Mouse (Mus musculus) intestine, embryonic 14.5 days (tissue): ENCODE results near the gene Bax. TPM values are rescaled to one million over a fixed set of nuclear protein-coding genes. Genes with fewer than 3 reads are reported as not detected.
A peak's percentile ranks its signal among the peaks of the same experiment; 100 is the strongest.

Source experiments
- ATAC-seq: fragments of 200-750 bp; cut with Nextera tagmentation; replicated peaks from 2 replicates; pipeline ENCODE4 v1.8.0; 2017; ENCODE audit warnings: low read depth, moderate number of reproducible peaks, moderate TSS enrichment, moderate library complexity; ENCODE audit not compliant: low FRiP score, low TSS enrichment
- DNase-seq: peaks from one replicate; pipeline ENCODE4 v3.0.0-alpha.2; 2018; ENCODE audit warnings: low spot score
- H3K27ac ChIP-seq: fragments of 300-500 bp; sonication (generic); 2 replicates; pipeline ENCODE4 v1.5.1; 2014; ENCODE audit warnings: low read depth, mild to moderate bottlenecking, control low read depth
- H3K27me3 ChIP-seq: fragments of 300-500 bp; sonication (generic); replicated peaks from 2 replicates; pipeline ENCODE4 v1.6.1; 2014; ENCODE audit warnings: low read length, control low read depth; ENCODE audit not compliant: control insufficient read depth, insufficient read depth
- H3K36me3 ChIP-seq: fragments of 300-500 bp; sonication (generic); 2 replicates; pipeline ENCODE4 v1.6.1; 2014; ENCODE audit warnings: low read length, control low read depth; ENCODE audit not compliant: control insufficient read depth, insufficient read depth
- H3K4me1 ChIP-seq: fragments of 300-500 bp; sonication (generic); replicated peaks from 2 replicates; pipeline ENCODE4 v1.6.1; 2014; ENCODE audit warnings: low read length, control low read depth, mixed read lengths; ENCODE audit not compliant: control insufficient read depth, insufficient read depth
- H3K4me2 ChIP-seq: fragments of 300-500 bp; sonication (generic); 2 replicates; pipeline ENCODE4 v1.6.1; 2014; ENCODE audit warnings: low read length
- H3K4me3 ChIP-seq: fragments of 300-500 bp; sonication (generic); 2 replicates; pipeline ENCODE4 v1.5.1; 2014; ENCODE audit warnings: low read depth, low read length, control low read depth, mixed read lengths
- H3K9ac ChIP-seq: fragments of 300-500 bp; sonication (generic); 2 replicates; pipeline ENCODE4 v1.6.1; 2014; ENCODE audit warnings: mild to moderate bottlenecking, low read length
- H3K9me3 ChIP-seq: fragments of 300-500 bp; sonication (generic); 2 replicates; pipeline ENCODE4 v1.6.1; 2016; ENCODE audit warnings: low read length, control low read depth; ENCODE audit not compliant: control insufficient read depth
- WGBS: fragments of 180-500 bp; shearing (Covaris S2); extraction: QIAGEN DNeasy Blood & Tissue Kit; methylation state at CpG from one replicate; pipeline ENCODE4 v1.1.7; 2014; 5-methylcytosine and 5-hydroxymethylcytosine counted together
- polyA plus RNA-seq: library from polyadenylated mRNA; unstranded; fragments of >200 nt; fragmentation: Nextera tagmentation; extraction: Ambion mirVana; gene quantifications from 2 replicates; pipeline ENCODE4 v1.2.1, GENCODE M21; 2014

Bax gene
- polyA plus RNA-seq, 1 experiment from 2014 or later, result 139 TPM

DNA sequence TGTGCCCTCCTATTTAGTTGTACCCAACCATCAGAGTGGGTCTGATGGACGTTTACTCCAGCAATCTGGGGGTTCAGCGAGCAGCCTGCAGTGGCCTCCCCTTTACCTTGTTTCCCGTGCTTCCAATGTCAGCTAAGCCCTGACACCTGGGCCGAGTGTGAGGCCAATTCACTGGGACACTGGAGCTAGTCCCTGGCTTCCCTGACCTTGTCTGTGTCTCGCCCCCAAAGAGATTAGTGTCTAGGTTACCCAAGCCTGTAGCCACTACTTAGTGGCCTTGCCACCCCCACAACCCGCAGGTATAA lies 46.1 kb downstream of the Bax start, which contains the start of gene Lhb:
Lhb (plus strand) TSS at position 206 of the 305 bp plus-strand sequence.
- H3K4me3 ChIP-seq, result no peak within 1 kb of the TSS
- peaks cover 14% of the 10 kb centered on the region for H3K27me3 ChIP-seq
- no peak within 1 kb of the TSS for H3K9ac ChIP-seq
- H3K4me2 ChIP-seq, result peak within 1 kb of the TSS; percentile 16; the same call in 1 of the 2 replicates
- peaks cover 30% of the 10 kb centered on the region for H3K4me1 ChIP-seq
- no peak for DNase-seq
- no peak for ATAC-seq
- H3K27ac ChIP-seq, result no peak within 1 kb of the TSS
- no peaks in the 10 kb centered on the region for H3K9me3 ChIP-seq
- H3K36me3 ChIP-seq, result peaks cover 46% of the 10 kb centered on the region
- 53% methylated on average over 6 of the region's 6 CpGs for WGBS

DNA sequence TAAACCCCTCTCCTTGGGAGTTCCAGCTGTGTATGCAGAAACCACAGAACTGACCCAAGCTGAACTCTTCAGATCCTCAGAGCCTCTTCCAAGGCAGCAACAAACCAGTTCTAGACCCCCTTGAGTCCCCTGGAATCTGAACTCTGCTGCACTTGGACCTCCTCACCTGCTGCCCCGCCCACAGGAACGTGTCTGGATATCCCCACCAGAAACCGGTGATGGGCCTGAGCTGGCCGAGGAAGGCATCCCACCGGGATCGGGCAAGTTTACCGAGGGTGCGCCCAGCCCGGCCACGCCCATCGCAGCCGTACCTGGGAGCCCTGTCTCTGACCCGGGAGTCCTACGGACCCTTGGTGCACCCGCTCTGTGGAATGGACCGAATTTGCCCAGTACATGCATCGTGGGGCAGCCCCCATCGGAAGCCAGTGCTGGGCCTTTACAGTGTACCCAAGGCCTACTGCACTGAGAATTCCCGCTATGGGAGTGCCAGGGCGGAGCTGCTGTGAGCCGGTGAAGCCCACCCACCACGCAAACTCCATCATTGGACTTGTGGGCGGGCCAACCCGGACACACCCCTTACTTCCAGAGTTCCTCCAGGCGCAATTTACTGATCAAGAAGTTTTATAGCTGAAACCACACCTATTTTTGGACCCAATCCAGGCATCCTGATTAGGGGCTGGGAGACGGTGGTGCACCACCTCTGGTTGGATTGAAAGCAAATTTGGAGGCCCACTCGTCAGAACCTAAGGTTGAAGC lies 46.7 kb downstream of the Bax start:
- peaks cover 34% of the 10 kb centered on the region for H3K4me1 ChIP-seq
- no peaks in the 10 kb centered on the region for H3K9me3 ChIP-seq
- no peak overlapping the region for H3K9ac ChIP-seq
- peaks cover 40% of the 10 kb centered on the region for H3K36me3 ChIP-seq
- DNase-seq, result peak; percentile 64
- ATAC-seq, result 0 out of 2 replicates have a peak, but pooled peaks have one; percentile 14
- H3K27ac ChIP-seq, result no peak overlapping the region
- 11% methylated on average over 27 of the region's 27 CpGs for WGBS
- H3K4me2 ChIP-seq, result peak overlapping the region; percentile 16; the same call in 1 of the 2 replicates
- H3K27me3 ChIP-seq, result peaks cover 19% of the 10 kb centered on the region
- no peak overlapping the region for H3K4me3 ChIP-seq

DNA sequence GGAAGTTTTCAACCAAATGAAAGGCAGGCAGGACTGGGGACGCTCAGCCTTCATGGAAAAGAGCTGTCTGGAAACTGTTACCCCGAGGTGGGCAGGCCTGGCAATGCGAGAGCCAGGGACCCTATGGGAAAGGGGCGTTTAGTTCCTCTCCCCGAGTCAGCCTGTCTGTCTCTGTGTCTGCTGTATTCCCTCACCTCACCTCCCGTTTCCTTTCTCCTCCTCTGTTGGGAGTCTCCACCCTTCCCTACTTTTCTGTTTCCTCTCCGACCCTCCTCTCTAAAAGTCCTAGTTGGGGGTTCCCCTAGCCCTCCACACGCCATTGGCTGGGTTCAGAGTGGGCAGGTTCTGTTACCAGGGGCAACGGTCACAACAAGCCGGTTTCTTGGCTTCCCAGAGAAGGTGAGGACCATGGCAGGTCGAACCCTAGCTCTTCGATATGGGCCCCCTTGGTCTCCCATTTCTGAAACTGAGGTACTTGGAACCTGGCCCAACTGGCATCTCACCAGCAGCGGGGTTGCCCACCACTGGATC lies 48.7 kb downstream of the Bax start:
- no peak overlapping the region; the same call in 1 of the 2 replicates for H3K9ac ChIP-seq
- 9% methylated on average over 13 of the region's 13 CpGs for WGBS
- H3K27ac ChIP-seq, result peak overlapping the region; percentile 34
- ATAC-seq (peak; percentile 28; the same call in 1 of the 2 replicates), DNase-seq (peak; percentile 63)
- peaks cover 34% of the 10 kb centered on the region for H3K27me3 ChIP-seq
- no peak overlapping the region for H3K4me3 ChIP-seq
- peak overlapping the region; percentile 40 for H3K4me2 ChIP-seq
- peaks cover 41% of the 10 kb centered on the region for H3K4me1 ChIP-seq
- peaks cover 20% of the 10 kb centered on the region for H3K36me3 ChIP-seq
- no peaks in the 10 kb centered on the region for H3K9me3 ChIP-seq

DNA sequence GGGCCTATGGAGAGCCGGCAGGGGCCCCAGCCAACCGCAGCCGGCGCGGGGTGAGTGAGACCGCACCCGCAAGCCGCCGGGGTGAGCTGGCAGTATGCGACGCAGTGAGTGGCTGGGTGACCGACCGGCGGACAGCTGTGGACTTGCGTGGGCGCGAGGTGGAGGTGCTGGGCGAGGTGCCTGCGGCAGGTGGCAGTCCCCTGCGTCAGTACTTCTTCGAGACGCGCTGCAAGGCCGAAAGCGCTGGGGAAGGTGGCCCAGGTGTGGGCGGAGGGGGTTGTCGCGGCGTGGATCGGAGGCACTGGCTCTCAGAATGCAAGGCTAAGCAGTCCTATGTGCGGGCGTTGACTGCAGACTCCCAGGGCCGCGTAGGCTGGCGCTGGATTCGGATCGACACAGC lies 51.1 kb downstream of the Bax start:
- no peak for ATAC-seq
- no peak overlapping the region for H3K9ac ChIP-seq
- H3K27ac ChIP-seq, result no peak overlapping the region
- peaks cover 52% of the 10 kb centered on the region for H3K27me3 ChIP-seq
- H3K4me3 ChIP-seq, result no peak overlapping the region
- 27% methylated on average over 37 of the region's 37 CpGs for WGBS
- peak overlapping the region; percentile 34 for H3K4me2 ChIP-seq
- no peaks in the 10 kb centered on the region for H3K36me3 ChIP-seq
- H3K4me1 ChIP-seq, result peaks cover 39% of the 10 kb centered on the region
- no peaks in the 10 kb centered on the region for H3K9me3 ChIP-seq
- DNase-seq, result no peak

DNA sequence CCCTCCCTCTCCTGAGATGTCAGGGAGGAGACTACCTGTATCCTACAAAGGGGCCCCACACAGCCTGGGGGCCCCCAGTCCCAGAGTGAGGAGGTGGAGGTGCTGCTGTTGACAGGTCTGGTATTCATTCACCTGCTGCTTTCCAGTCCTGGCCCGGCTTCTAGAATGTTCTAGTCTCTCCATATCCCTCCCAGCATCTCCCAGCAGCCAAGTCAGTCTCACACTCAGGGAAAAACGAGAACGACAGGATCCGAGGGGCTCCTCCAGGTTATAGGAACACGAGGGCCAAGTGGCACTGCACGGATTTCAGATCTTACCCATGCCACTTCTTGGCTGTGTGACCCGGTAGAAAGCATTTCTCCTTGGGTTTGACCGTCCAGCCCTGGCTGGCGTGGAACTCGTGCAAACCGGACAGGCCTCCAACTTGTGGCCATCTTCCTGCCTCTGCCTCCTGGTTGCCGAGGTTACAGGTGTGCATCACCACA lies 51.9 kb downstream of the Bax start:
- no peak overlapping the region for H3K4me3 ChIP-seq

DNA sequence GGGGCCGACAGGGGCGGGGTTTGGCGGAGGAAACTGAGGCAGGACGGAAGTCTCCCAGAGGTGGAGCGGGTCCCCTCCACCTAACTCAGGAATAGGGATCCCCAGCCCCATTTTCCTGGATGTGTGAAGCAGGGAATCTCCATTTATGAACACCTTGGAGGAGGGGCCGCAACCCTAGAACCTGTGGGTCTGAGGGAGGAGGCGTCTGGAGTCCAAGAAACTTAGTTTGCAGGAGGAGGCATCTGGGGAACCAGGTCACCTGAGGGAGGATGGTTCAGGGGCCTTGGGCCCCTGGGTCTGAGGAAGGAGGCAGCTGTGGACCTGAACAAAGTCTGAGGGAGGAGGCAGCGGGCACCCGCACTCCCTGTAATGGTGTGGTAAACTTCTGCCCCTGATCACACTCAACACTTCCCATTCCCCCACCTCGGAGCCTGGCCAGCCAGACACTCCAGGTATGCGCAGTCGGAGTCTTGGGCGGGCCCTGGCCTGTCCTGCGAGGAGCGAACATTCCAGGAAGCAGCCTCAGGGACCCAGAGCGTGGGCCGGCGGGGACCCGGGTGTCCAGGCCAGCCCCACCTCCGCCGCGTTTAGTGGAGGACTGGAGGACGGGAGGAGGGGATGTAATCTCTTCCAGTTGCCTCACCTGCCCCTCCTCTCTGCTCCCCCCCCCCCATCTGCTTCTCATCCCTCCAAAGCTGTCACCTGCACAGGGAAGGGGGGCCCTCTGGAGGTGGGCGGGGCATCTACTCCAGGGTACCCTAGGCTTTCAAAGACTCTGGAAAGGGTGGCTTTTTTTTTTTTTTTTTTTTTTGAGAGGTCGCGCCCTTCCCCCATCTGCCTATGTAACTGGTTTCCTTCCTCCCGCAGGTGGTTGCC lies 52.6 kb downstream of the Bax start:
- Histone ChIP-seq H3K4me2 (peak overlapping the region; percentile 89), H3K36me3 (no peaks in the 10 kb centered on the region), H3K27ac (peak overlapping the region; percentile 73), H3K4me3 (peak overlapping the region; percentile 52), H3K27me3 (peaks cover 64% of the 10 kb centered on the region), H3K9ac (peak overlapping the region; percentile 59), H3K9me3 (no peaks in the 10 kb centered on the region), H3K4me1 (peaks cover 35% of the 10 kb centered on the region)
- DNase-seq (peak; percentile 70), ATAC-seq (peak; percentile 21; the same call in 1 of the 2 replicates)
- WGBS, result 1% methylated on average over 27 of the region's 27 CpGs

More for the DNA sequence above, 51.9 kb downstream of the Bax start:
- ATAC-seq (no peak), DNase-seq (peak; percentile 59)
- Histone ChIP-seq H3K9ac (no peak overlapping the region), H3K4me2 (no peak overlapping the region; the same call in 1 of the 2 replicates), H3K27ac (no peak overlapping the region), H3K9me3 (no peaks in the 10 kb centered on the region), H3K27me3 (peaks cover 60% of the 10 kb centered on the region), H3K4me1 (peaks cover 35% of the 10 kb centered on the region), H3K36me3 (no peaks in the 10 kb centered on the region)
- WGBS, result 51% methylated on average over 12 of the region's 12 CpGs

DNA sequence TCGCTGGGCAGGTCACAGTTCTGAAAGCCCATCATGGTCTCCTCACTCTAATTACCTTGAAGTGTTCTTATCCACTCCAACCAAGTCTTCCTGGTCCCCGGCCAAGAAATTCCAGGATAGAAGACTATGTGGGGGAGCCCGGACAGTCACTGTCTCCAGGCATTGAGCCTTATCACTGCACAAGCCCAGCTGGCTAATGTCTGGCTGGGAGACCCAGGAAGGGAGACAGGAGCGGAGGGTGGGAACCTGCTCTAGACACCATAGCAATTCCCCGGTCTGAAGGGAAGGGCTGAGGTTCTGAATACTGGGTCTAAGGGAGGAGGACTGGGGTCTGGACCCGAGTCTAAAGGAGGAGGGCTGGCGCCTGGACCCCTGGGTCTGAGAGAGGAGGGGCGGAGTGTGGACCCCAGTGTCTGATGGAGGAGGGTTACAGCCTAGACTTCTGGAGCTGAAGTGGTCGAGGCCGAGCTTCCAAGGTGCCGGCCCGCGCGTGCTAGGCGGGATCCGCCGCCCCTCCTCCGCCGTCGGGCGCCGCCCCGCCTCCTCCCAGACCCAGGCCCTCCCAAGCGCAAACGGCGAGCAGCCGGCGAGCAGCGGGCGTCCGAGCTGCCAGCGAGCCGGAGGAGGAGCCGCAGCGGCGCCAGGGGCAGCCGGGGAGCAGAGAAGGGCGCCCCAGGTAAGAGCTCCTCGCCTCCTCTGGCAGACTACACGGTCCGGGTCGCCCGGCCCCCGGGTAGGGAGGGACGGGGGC lies 53.4 kb downstream of the Bax start, which contains the start of gene Ntf5:
Ntf5 (plus strand) TSS at position 583 of the 751 bp plus-strand sequence.
- H3K4me1 ChIP-seq, result peaks cover 30% of the 10 kb centered on the region
- peaks cover 73% of the 10 kb centered on the region for H3K27me3 ChIP-seq
- ATAC-seq, result peak; percentile 57
- peak within 1 kb of the TSS; percentile 52 for H3K4me3 ChIP-seq
- DNase-seq, result peak; percentile 73
- H3K9ac ChIP-seq, result peak within 1 kb of the TSS; percentile 59
- H3K27ac ChIP-seq, result peak within 1 kb of the TSS; percentile 73
- under 1% methylated on average over 45 of the region's 45 CpGs for WGBS
- H3K9me3 ChIP-seq, result no peaks in the 10 kb centered on the region
- H3K4me2 ChIP-seq, result peak within 1 kb of the TSS; percentile 89
- no peaks in the 10 kb centered on the region for H3K36me3 ChIP-seq

DNA sequence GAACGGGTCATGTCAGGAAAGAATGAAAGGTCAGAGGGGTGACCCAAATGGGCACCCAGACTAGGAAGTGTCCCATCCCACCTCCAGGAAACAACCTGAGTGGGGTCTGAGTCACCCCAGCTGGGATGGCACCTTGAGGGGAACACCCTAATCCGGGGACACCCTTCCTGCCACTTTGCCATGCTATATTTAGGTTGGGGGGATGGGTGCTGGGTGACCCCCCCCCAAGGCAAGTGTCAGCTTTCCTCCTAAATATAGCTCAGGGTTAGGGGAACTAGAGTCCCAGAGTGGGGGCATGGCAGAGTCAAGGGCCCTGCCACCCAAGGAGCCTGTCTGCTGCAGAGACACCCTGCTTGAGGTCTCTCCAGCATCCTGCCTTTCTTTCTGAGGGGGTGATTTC lies 54.3 kb downstream of the Bax start:
- H3K9me3 ChIP-seq, result no peaks in the 10 kb centered on the region
- H3K36me3 ChIP-seq, result no peaks in the 10 kb centered on the region
- WGBS, result 93% methylated on average over 2 of the region's 2 CpGs
- no peak overlapping the region for H3K4me3 ChIP-seq
- H3K4me1 ChIP-seq, result peaks cover 21% of the 10 kb centered on the region
- DNase-seq (no peak), ATAC-seq (no peak)
- no peak overlapping the region for H3K4me2 ChIP-seq
- H3K27me3 ChIP-seq, result peaks cover 81% of the 10 kb centered on the region
- no peak overlapping the region for H3K9ac ChIP-seq
- no peak overlapping the region for H3K27ac ChIP-seq
